Mouse (Mus musculus) heart, postnatal 0 days (tissue): ENCODE data around the gene Etv5. TPM values are rescaled to one million over a fixed set of nuclear protein-coding genes. Genes with fewer than 3 reads are reported as not detected.

Experiments used
- ATAC-seq: fragments of 200-750 bp; cut with Nextera tagmentation; 2 replicates; pipeline ENCODE4 v1.8.0; 2017; ENCODE audit warnings: low read depth, moderate number of reproducible peaks, moderate library complexity; ENCODE audit not compliant: insufficient read depth
- DNase-seq: peaks from one replicate; pipeline ENCODE4 v3.0.0-alpha.2; 2016; ENCODE audit warnings: low spot score
- H3K27ac ChIP-seq: fragments of 300-500 bp; sonication (generic); 2 replicates; pipeline ENCODE4 v1.5.1; 2014; ENCODE audit warnings: low read depth, mild to moderate bottlenecking
- H3K27me3 ChIP-seq: fragments of 300-500 bp; sonication (generic); 2 replicates; pipeline ENCODE4 v1.6.1; 2014; ENCODE audit warnings: low read length, mixed read lengths; ENCODE audit not compliant: control insufficient read depth, insufficient read depth
- H3K36me3 ChIP-seq: fragments of 300-500 bp; sonication (generic); replicated peaks from 2 replicates; pipeline ENCODE4 v1.6.1; 2014; ENCODE audit warnings: low read length, mixed read lengths; ENCODE audit not compliant: control insufficient read depth, insufficient read depth
- H3K4me1 ChIP-seq: fragments of 300-500 bp; sonication (generic); 2 replicates; pipeline ENCODE4 v1.6.1; 2014; ENCODE audit warnings: antibody characterized with exemption; ENCODE audit not compliant: control insufficient read depth, insufficient read depth
- H3K4me2 ChIP-seq: fragments of 300-500 bp; sonication (generic); 2 replicates; pipeline ENCODE4 v1.6.1; 2014; ENCODE audit warnings: low read depth, mild to moderate bottlenecking, low read length, moderate library complexity
- H3K4me3 ChIP-seq: fragments of 300-500 bp; sonication (generic); 2 replicates; pipeline ENCODE4 v1.5.1; 2014; ENCODE audit warnings: low read depth, low read length
- H3K9ac ChIP-seq: fragments of 300-500 bp; sonication (generic); replicated peaks from 2 replicates; pipeline ENCODE4 v1.6.1; 2014; ENCODE audit warnings: low read depth, low read length, mixed read lengths
- H3K9me3 ChIP-seq: fragments of 300-500 bp; sonication (generic); replicated peaks from 2 replicates; pipeline ENCODE4 v1.6.1; 2016; ENCODE audit warnings: low read length; ENCODE audit not compliant: control insufficient read depth
- CTCF ChIP-seq: IDR thresholded peaks from 2 replicates; pipeline ENCODE4 v1.5.1; 2016; ENCODE audit warnings: antibody characterized with exemption, control low read depth, low read depth
- EP300 ChIP-seq: IDR thresholded peaks from 2 replicates; pipeline ENCODE4 v1.6.1; 2016; ENCODE audit warnings: antibody characterized with exemption, low read depth
- WGBS: fragments of 180-500 bp; shearing (Covaris S2); extraction: QIAGEN DNeasy Blood & Tissue Kit; methylation state at CpG from one replicate; pipeline ENCODE4 v1.1.7; 2014; 5-methylcytosine and 5-hydroxymethylcytosine counted together
- polyA plus RNA-seq: library from polyadenylated mRNA; unstranded; fragments of >200 nt; fragmentation: Nextera tagmentation; extraction: Ambion mirVana; gene quantifications from 2 replicates; pipeline ENCODE4 v1.2.1, GENCODE M21; 2015
- total RNA-seq: library from RNA; depleted of rRNA; stranded (reverse); fragments of >200 nt; gene quantifications from 2 replicates; pipeline ENCODE4 v1.2.3, GENCODE M21; 2014; ENCODE audit warnings: low replicate concordance

The Etv5 gene
- total and polyA plus RNA-seq, 2 experiments from 2014 or later, result 7.7 to 14.8 TPM

DNA sequence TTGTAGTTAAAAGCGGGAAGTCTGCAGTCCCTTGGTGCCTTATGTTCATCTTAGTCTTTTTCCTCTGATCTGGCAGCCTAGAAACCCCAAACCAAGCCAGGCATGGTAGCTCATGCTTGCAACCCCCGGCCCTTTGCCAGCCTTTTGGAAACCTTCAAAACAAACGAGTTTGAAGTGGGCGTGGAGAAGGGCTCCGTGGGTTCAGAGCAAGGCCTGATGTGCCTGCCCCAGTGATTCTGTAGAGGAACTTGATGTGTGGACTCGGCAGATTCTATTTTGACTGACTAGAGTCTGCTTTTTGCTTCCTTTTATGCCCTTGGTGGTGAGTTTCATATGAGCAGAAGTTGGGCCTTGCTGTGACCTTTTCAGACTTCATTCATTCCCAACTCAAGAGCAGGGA lies 5.3 kb upstream of the Etv5 start:
- Histone ChIP-seq H3K4me2 (no peak overlapping the region), H3K27me3 (no peaks in the 10 kb centered on the region), H3K36me3 (no peaks in the 10 kb centered on the region), H3K4me3 (no peak overlapping the region), H3K9ac (no peak overlapping the region), H3K27ac (no peak overlapping the region), H3K9me3 (no peaks in the 10 kb centered on the region), H3K4me1 (peaks cover 19% of the 10 kb centered on the region)
- TF ChIP-seq CTCF (no peak), EP300 (no peak)
- DNase-seq, result no peak
- 73% methylated on average over 6 of the region's 6 CpGs for WGBS
- no peak for ATAC-seq

DNA sequence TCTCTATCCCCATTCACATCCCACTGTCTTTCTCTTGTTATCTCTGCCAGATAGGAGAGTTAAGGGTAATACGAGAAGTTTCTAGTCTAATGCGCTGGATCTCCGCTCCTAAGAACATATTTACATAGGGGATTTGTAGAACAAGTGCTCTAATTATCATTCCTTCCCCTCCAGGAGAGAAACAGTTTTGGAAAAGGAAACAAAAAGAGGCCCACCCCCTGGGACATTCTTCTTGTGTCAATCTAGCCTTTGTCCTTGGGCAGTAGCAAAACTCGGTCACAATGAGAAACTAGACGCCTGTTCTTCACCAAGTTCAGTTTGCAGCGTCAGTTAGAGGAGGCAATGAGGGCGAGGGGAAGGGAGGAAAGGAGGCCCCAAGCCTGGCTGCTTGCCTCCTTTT lies 2.7 kb upstream of the Etv5 start:
- Histone ChIP-seq H3K27ac (no peak overlapping the region), H3K36me3 (no peaks in the 10 kb centered on the region), H3K9ac (no peak overlapping the region), H3K4me2 (no peak overlapping the region), H3K4me3 (no peak overlapping the region), H3K27me3 (no peaks in the 10 kb centered on the region), H3K4me1 (peaks cover 13% of the 10 kb centered on the region), H3K9me3 (no peaks in the 10 kb centered on the region)
- no peak for DNase-seq
- ATAC-seq, result no peak
- 72% methylated on average over 7 of the region's 7 CpGs for WGBS
- TF ChIP-seq CTCF (no peak), EP300 (no peak)

DNA sequence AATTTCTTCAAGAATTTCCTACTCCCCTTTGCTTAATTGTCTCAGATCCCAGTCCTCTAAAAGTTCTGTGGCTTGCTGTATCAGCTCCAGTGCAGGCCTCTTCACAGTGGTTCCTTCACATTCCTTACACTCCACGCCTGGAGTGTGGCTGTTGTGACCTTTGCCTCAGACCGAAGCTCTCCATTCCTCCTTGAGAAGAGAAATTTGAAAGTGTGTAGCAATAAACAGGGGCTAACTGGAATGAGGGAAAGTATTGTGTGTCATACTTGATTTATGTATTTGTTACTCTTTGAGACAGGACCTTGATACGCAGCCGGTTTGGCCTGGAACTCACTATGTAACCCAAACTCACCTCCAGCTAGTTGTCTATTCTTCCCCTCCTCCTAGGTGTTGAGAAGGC lies 1.8 kb upstream of the Etv5 start:
- no peak overlapping the region for H3K27ac ChIP-seq
- DNase-seq (no peak), ATAC-seq (no peak)
- H3K27me3 ChIP-seq, result no peaks in the 10 kb centered on the region
- TF ChIP-seq EP300, result no peak
- TF ChIP-seq CTCF, result no peak
- H3K4me1 ChIP-seq, result peaks cover 13% of the 10 kb centered on the region
- no peaks in the 10 kb centered on the region for H3K9me3 ChIP-seq
- H3K4me2 ChIP-seq, result no peak overlapping the region
- no peak overlapping the region for H3K4me3 ChIP-seq
- no peak overlapping the region for H3K9ac ChIP-seq
- no peaks in the 10 kb centered on the region for H3K36me3 ChIP-seq
- 82% methylated on average over 4 of the region's 4 CpGs for WGBS

DNA sequence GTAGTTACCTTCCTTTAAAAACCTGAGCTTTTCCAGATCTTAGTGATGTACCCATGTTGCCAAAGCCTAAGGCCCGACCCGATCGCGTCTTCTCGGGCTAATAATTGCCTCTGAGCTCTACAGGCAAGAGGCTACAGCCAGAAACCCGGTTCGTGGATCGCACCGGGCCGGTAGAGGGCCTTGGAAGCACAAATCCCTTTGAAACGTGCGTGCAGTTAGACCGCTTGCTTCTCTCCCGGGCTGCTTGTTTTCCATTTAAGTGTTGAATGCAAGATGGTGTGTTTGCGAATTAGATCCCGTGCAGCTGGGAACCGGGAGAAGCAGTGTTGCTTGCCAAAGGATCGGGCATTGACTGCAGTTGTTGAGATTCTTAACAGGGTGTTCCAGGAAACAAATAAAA lies 750 bp upstream of the Etv5 start:
- H3K27me3 ChIP-seq, result no peaks in the 10 kb centered on the region
- peak overlapping the region; percentile 66 for H3K4me2 ChIP-seq
- peak; percentile 26; the same call in 1 of the 2 replicates for ATAC-seq
- peak; percentile 38 for TF ChIP-seq CTCF
- no peak for TF ChIP-seq EP300
- DNase-seq, result peak; percentile 61
- no peaks in the 10 kb centered on the region for H3K9me3 ChIP-seq
- H3K27ac ChIP-seq, result peak overlapping the region; percentile 82
- peak overlapping the region; percentile 35 for H3K9ac ChIP-seq
- peaks cover 13% of the 10 kb centered on the region for H3K4me1 ChIP-seq
- H3K36me3 ChIP-seq, result no peaks in the 10 kb centered on the region
- peak overlapping the region; percentile 89 for H3K4me3 ChIP-seq
- under 1% methylated on average over 18 of the region's 18 CpGs for WGBS

DNA sequence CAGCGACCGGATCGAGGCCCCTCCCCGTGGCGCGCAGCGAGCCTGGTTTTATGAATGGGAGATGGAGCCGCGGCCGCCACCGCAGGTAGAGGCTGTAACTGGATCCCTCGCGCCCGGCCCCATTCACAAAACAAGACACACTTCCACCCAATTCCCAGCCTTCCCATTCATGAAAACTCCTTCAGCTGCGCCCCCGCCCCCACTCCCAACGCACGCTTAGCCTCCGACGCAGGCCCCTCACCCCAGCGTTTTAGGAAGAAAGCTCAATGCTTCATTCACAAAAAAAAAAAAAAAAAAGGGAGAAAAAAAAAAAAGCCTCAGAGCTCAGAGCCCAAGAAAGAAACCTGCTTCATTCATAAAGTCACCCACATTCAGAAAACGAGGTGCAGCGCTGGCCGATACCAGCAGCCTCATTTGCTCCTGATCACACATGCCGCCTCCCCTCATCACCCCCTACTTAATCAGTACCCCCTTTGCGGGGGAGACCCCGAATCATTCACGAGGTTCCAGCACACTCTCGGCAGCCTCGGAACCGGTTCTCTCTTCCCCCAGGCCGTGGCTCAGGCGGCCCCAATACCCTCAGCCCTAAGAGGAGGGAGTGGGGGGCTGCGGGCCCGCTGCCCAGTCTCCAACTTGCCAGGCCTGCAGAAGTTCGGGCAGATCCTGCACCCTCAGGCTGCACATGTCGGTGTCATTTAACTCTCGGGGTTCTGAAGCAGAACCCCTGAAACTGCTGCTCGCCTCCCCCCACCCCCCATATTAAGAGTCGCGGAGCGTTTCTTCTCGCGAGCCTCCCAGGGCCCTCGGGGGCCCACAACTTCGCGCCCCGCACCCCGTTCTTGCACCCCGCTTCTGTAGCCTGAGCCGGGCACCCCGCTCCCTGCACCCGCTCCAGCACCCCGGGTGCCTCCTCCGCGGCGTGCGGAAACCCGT lies 812 bp downstream of the Etv5 start:
- WGBS, result under 1% methylated on average over 58 of the region's 59 CpGs
- peaks cover 13% of the 10 kb centered on the region for H3K4me1 ChIP-seq
- H3K4me3 ChIP-seq, result peak overlapping the region; percentile 89
- no peak for TF ChIP-seq EP300
- no peak for TF ChIP-seq CTCF
- peak overlapping the region; percentile 79 for H3K9ac ChIP-seq
- DNase-seq (peak; percentile 62), ATAC-seq (0 out of 2 replicates have a peak, but pooled peaks have one; percentile 1)
- no peaks in the 10 kb centered on the region for H3K36me3 ChIP-seq
- no peaks in the 10 kb centered on the region for H3K27me3 ChIP-seq
- H3K9me3 ChIP-seq, result no peaks in the 10 kb centered on the region
- H3K27ac ChIP-seq, result peak overlapping the region; percentile 71
- H3K4me2 ChIP-seq, result peak overlapping the region; percentile 98

DNA sequence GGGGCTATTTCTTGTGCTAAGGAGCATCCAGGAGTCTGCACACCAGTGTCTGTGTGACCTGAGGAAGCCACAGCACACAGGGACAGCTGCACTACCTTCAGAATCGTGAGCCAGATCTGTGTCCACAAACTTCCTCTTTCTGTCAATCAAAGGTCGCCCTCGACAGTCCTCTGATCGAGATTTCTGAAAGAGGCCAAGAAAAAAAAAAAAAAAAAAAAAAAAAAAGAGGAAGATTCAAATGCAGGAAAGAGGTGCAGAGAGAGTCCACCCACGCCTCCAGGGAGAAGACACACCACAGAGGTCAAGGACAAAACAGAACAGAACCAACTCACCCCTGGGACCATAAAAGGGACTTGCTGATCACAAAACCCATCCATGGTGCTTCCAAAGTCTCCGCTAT lies 3.4 kb downstream of the Etv5 start:
- Histone ChIP-seq H3K9ac (no peak overlapping the region), H3K4me1 (peaks cover 9% of the 10 kb centered on the region), H3K4me3 (no peak overlapping the region), H3K27ac (no peak overlapping the region), H3K36me3 (no peaks in the 10 kb centered on the region), H3K9me3 (no peaks in the 10 kb centered on the region), H3K27me3 (no peaks in the 10 kb centered on the region), H3K4me2 (no peak overlapping the region)
- 60% methylated on average over 6 of the region's 6 CpGs for WGBS
- DNase-seq, result no peak
- no peak for TF ChIP-seq EP300
- TF ChIP-seq CTCF, result no peak
- ATAC-seq, result no peak
